Mouse (Mus musculus) heart, embryonic 16.5 days (tissue): ENCODE measurements around the gene Zfc3h1. TPM values are rescaled to one million over a fixed set of nuclear protein-coding genes. Genes with fewer than 3 reads are reported as not detected.
A peak's percentile ranks its signal among the peaks of the same experiment; 100 is the strongest.

Experiments used
- ATAC-seq: fragments of 200-750 bp; cut with Nextera tagmentation; replicated peaks from 2 replicates; pipeline ENCODE4 v1.8.0; 2017; ENCODE audit warnings: moderate number of reproducible peaks; ENCODE audit not compliant: insufficient read depth, low FRiP score; ENCODE audit errors: extremely low read depth
- H3K27ac ChIP-seq: fragments of 300-500 bp; sonication (generic); 2 replicates; pipeline ENCODE4 v1.5.1; 2014; ENCODE audit warnings: mild to moderate bottlenecking, low read length, control low read depth, moderate library complexity
- H3K27me3 ChIP-seq: fragments of 300-500 bp; sonication (generic); 2 replicates; pipeline ENCODE4 v1.6.1; 2014; ENCODE audit warnings: low read length, mixed read lengths; ENCODE audit not compliant: control insufficient read depth, insufficient read depth
- H3K36me3 ChIP-seq: fragments of 300-500 bp; sonication (generic); 2 replicates; pipeline ENCODE4 v1.6.1; 2014; ENCODE audit not compliant: control insufficient read depth, insufficient read depth
- H3K4me1 ChIP-seq: fragments of 300-500 bp; sonication (generic); 2 replicates; pipeline ENCODE4 v1.6.1; 2014; ENCODE audit warnings: low read length, mixed read lengths; ENCODE audit not compliant: control insufficient read depth, insufficient read depth
- H3K4me2 ChIP-seq: fragments of 300-500 bp; sonication (generic); 2 replicates; pipeline ENCODE4 v1.6.1; 2014; ENCODE audit warnings: low read depth, mild to moderate bottlenecking, control low read depth, low read length
- H3K4me3 ChIP-seq: fragments of 300-500 bp; sonication (generic); 2 replicates; pipeline ENCODE4 v1.5.1; 2014; ENCODE audit warnings: mild to moderate bottlenecking, control low read depth, low read length
- H3K9ac ChIP-seq: fragments of 300-500 bp; sonication (generic); 2 replicates; pipeline ENCODE4 v1.6.1; 2014; ENCODE audit warnings: low read length, control low read depth
- H3K9me3 ChIP-seq: fragments of 300-500 bp; sonication (generic); replicated peaks from 2 replicates; pipeline ENCODE4 v1.6.1; 2016; ENCODE audit warnings: low read length; ENCODE audit not compliant: control insufficient read depth
- WGBS: fragments of 180-500 bp; shearing (Covaris S2); extraction: QIAGEN DNeasy Blood & Tissue Kit; methylation state at CpG from one replicate; pipeline ENCODE4 v1.1.7; 2014; 5-methylcytosine and 5-hydroxymethylcytosine counted together
- polyA plus RNA-seq: library from polyadenylated mRNA; unstranded; fragments of >200 nt; fragmentation: Nextera tagmentation; extraction: Ambion mirVana; gene quantifications from 2 replicates; pipeline ENCODE4 v1.2.1, GENCODE M21; 2015

The Zfc3h1 gene
- polyA plus RNA-seq, 1 experiment from 2014 or later, result 10.5 TPM

GRCm38 (mm10) chr10:115478441-115479141, 93.8 kb downstream of the Zfc3h1 start:
- Histone ChIP-seq H3K27me3 (no peaks in the 10 kb centered on the region), H3K4me3 (peak overlapping the region; percentile 29), H3K4me1 (peaks cover 10% of the 10 kb centered on the region), H3K4me2 (peak overlapping the region; percentile 56), H3K36me3 (no peaks in the 10 kb centered on the region), H3K27ac (no peak overlapping the region), H3K9ac (no peak overlapping the region), H3K9me3 (no peaks in the 10 kb centered on the region)
- WGBS, result 14% methylated on average over 19 of the region's 20 CpGs
- ATAC-seq, result no peak

Other genes starting within 250 kb of the Zfc3h1 start
- gene Tph2, start 199.9 kb upstream of the Zfc3h1 start, polyA plus RNA-seq, result 0.05 TPM in 1 of 2 replicates, not detected in the other
- gene Tbc1d15, start 133.5 kb upstream of the Zfc3h1 start, polyA plus RNA-seq, result 35.3 and 42.2 TPM in 2 replicates
- gene Rab21, start 69.4 kb upstream of the Zfc3h1 start, polyA plus RNA-seq, result 4.7 and 6.0 TPM in 2 replicates
- 20.1 and 23.9 TPM in 2 replicates for gene Tmem19, start 22.5 kb upstream of the Zfc3h1 start, polyA plus RNA-seq
- gene Thap2, start 516 bp upstream of the Zfc3h1 start, polyA plus RNA-seq, result 14.4 and 15.8 TPM in 2 replicates
- gene A930009A15Rik, start 185.0 kb downstream of the Zfc3h1 start, polyA plus RNA-seq, result not detected in 2 replicates
- gene Lgr5, start 202.8 kb downstream of the Zfc3h1 start, polyA plus RNA-seq, result 0.52 and 0.53 TPM in 2 replicates